Mouse (Mus musculus) urinary bladder, adult 2 months (tissue): ENCODE measurements around the gene Gm45521. TPM values are rescaled to one million over a fixed set of nuclear protein-coding genes. Genes with fewer than 3 reads are reported as not detected.
"Not testable (repeated sequence)": the region's sequence is repeated elsewhere in the genome, so short reads cannot be mapped to it uniquely, and the experiment has no call there.

ENCODE experiments used
- DNase-seq: peaks from one replicate; pipeline ENCODE4 v3.0.0; 2022; ENCODE audit warnings: low spot score
- polyA plus RNA-seq: library from polyadenylated mRNA; depleted of rRNA; stranded (reverse); fragments of >200 nt; gene quantifications from 2 replicates; pipeline ENCODE4 v1.2.3, GENCODE M21; 2012; rRNA removed

Gene Gm45521
- polyA plus RNA-seq, 1 experiment: not detected

GRCm38 (mm10) chr14:7999435-7999834, 42.3 kb downstream of the Gm45521 start:
- DNase-seq: no peak

DNA sequence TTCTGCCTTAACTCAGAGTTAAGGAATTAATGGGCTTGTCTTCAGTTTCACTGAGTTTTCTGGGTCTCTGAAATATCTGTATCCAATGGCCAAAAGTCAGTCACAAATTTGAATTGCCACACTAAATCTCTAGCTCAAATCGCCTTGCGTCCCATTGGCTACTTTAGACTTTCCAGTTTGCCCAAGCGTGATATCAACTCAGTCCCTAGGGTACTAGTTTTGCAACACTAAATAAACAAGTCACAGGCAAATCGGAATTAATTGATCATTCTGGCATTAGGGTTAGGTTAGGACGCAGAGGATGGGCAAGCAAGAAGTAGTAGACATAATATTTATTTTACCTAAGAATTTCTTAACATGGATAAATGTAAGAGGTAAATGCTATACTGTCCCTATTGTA, 43.2 kb downstream of the Gm45521 start:
- DNase-seq: no peak

GRCm38 (mm10) chr14:8000831-8001685, 44.0 kb downstream of the Gm45521 start:
- no peak for DNase-seq

GRCm38 (mm10) chr14:8002432-8003092, 45.5 kb downstream of the Gm45521 start, which contains the start of gene Abhd6:
Gene Abhd6 (plus strand): TSS chr14:8002902.
- peak; percentile 80 for DNase-seq

GRCm38 (mm10) chr14:8003093-8003670, 46.1 kb downstream of the Gm45521 start:
- DNase-seq: peak; percentile 37

DNA sequence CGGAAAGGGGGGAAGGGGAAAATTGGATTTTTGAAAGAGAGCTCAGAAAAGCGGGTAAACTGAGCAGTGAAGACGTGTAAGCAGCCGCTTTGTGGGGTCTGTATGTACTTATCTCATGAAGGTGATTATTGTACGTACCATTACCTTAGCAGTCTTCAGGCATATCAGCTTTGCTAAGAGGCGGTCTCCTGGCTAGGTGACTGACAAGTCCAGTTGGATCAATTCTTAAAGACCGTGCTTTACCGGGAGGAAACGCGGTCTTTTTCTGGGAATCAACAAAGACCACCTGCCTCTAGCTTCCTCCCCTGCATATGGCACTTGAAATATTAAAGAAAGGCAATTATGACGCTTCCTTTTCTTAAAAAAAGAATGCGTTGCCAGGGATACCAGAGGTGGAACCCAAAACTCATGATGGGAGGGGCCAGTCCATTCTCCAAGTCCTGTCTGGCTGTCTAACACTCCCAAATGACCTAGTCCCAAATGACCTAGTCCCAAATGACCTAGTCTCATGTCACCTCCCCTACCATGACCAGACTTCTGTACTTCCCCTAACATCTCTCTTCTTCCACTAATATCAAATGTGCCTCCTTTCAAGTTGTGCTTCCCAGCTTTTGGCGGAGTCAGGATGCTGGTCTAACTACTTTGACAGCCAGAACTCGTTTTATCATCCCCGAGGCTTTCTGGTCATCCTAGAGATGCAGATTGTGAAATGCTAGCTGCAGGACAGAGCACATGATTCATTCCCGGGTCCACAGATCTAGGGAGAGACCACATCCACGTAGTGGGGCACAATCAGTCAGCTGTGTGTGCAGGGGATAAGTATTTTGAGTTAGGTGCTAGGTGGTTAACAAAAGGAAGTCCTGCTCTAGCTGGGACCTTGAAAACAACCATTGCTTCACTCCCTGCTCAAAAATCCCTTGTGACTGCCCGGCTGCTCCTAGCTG, 46.9 kb downstream of the Gm45521 start:
- no peak for DNase-seq

DNA sequence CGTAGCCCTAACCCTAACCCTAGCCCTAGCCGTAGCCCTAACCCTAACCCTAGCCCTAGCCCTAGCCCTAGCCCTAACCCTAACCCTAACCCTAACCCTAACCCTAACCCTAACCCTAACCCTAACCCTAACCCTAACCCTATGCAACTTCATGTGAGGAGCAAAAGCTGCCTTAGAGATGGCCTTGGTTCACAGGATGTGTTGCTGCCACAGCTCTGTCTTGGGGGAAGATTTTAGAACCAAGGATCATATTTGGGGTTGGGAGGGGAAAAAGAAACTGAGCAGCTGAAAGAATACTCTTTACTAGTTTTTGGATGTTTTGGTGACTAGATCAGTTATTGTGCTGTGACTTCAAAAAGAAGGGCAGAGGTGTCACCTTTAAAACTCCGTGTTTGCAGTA, 49.0 kb downstream of the Gm45521 start:
- DNase-seq: not testable (repeated sequence)

- DNase-seq: no peak
Measured at GRCm38 (mm10) chr14:8007084-8007483, 50.0 kb downstream of the Gm45521 start.

DNA sequence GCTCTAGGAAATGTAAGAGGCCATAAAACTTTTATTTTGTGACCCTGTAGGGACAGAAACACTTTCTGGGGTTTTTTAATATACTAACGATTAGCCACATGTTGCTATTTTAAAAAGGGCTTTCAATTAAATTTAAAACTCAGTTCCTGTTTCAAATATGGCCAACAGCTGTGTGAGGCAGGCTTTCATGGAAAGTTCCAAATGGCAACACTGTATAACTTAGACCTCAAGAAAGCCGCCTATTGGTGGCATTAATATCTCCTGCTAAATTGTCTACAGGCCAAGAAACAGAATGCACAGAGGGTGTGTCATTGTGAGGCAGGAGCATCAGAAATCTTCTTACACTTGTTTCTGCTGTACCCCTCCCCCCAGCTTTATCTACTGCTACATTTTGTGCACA, 50.4 kb downstream of the Gm45521 start:
- no peak for DNase-seq

DNA sequence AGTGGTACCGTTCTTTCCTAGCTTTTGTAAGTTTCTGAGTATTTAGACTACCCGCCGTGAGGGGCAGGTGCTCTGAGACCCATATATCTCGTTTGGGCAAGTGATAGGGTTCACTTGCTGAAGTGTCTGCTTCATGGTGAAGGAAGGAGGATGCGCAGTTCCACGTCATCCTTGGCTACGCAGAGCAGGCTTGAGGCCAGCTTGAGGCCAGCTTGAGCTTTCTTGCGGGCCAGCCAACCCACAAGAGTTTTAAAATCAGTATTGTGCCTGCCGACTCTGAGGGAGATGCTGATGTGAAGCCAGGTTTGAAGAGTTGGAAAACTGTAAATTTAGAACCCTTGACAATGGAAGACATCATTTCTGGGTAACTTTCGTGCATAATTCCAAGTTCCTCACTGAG, 50.8 kb downstream of the Gm45521 start:
- no peak for DNase-seq

Other genes with a start within 250 kb of the Gm45521 start
- not detected in 2 replicates for gene Gm26661, start 165.7 kb upstream of the Gm45521 start, polyA plus RNA-seq
- gene Flnb, start 139.3 kb upstream of the Gm45521 start, polyA plus RNA-seq: 47.4 and 48.6 TPM in 2 replicates
- gene Dnase1l3, start 37.3 kb downstream of the Gm45521 start, polyA plus RNA-seq: 0.52 and 0.68 TPM in 2 replicates
- gene Abhd6, start 45.6 kb downstream of the Gm45521 start, polyA plus RNA-seq: 30.7 and 33.5 TPM in 2 replicates
- gene Rpp14, start 123.1 kb downstream of the Gm45521 start, polyA plus RNA-seq: 27.3 and 31.9 TPM in 2 replicates
- gene Pxk, start 140.9 kb downstream of the Gm45521 start, polyA plus RNA-seq: 42.8 and 52.0 TPM in 2 replicates
- gene Pdhb, start 215.7 kb downstream of the Gm45521 start, polyA plus RNA-seq: 112 and 136 TPM in 2 replicates